Mouse (Mus musculus) cerebellum, postnatal 10 days (tissue): ENCODE results near the gene Smim4.

ENCODE experiments used
- DNase-seq, 2 experiments: peaks; one replicate each; pipeline ENCODE4 v3.0.0; 2021; ENCODE audit warnings: mixed read lengths in 2 of 2

The Smim4 gene

DNA sequence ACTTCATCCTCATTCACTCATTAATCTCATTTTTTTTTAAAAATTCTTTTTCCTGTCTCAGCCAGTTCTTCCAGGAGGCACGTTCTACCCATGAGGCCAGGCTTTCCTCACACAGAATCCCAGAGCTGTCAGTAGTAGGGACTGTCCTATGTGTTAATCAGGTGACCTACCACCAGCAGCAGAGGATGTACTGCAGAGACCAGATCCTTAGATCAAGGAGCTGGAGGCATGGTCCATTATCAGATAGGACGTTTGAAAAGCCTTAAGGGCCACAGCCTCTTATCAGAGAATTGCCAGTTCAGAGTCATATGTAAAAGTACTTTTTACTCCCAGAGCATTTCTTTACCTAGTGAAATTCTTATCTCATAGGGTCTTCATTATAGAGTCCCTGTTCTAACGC is 14.7 kb downstream of the Smim4 start:
- DNase-seq: no peak

DNA sequence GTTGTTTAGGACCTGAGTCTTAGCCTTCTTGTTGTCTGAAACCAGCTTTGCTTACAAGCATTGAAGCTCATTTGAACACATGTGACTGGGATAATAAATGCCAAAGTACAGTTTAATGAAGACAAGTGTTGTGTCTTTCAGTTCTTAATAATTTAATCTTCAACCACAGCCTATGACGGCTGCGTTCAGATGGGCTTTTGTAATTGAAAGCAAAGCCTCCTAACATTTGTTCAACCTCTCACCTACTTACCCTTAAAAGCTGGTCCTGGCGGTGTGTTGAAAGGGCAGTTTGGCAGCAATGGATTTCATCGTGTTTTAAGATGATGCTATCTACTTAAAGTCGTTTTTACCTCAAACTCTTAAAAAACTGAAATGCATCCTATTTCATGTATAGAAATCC is 16.6 kb downstream of the Smim4 start:
- no peak for DNase-seq

GRCm38 (mm10) chr14:31110613-31111012 is 18.1 kb downstream of the Smim4 start:
- DNase-seq: no peak

DNA sequence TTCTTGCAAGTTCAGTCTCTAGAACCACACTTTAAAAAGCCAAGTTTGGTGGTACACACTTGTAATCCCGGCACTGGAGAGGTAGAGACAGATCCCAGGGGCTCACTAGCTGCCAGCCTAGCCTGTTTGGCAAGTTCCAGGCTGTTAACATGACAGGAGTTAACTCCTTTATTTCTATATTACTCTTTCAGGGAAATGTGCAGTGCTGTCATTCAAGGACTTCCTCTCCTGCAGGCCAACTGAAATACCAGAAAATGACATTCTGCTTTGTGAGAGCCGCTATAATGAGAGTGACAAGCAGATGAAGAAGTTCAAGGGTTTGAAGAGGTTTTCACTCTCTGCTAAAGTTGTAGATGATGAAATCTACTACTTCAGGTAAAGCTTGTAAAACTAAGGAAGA is 23.6 kb downstream of the Smim4 start:
- no peak for DNase-seq

- no peak for DNase-seq
These were observed 38.8 kb downstream of the Smim4 start for GRCm38 (mm10) chr14:31089918-31090317.

GRCm38 (mm10) chr14:31088515-31088914 is 40.2 kb downstream of the Smim4 start:
- DNase-seq: no peak

DNA sequence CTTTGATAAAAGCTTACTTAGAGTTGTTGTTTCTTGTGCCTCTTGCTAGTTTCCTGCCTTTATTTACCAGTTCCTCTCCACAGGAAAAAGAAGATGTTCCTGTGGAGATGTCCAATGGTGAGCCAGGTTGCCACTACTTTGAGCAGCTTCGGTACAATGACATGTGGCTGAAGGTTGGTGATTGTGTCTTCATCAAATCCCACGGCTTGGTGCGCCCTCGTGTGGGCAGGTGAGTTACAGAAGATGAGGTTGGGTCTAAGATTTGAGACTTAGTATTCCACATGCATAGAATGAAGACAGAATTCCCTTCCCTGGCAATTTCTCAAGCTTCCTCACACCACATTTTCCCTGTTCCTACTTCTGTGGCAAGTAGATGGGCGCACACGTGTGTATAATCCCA is 41.3 kb downstream of the Smim4 start:
- DNase-seq: peak; percentile 7 to 10

GRCm38 (mm10) chr14:31081147-31081546 is 47.6 kb downstream of the Smim4 start:
- DNase-seq: peak; percentile 23 to 34

DNA sequence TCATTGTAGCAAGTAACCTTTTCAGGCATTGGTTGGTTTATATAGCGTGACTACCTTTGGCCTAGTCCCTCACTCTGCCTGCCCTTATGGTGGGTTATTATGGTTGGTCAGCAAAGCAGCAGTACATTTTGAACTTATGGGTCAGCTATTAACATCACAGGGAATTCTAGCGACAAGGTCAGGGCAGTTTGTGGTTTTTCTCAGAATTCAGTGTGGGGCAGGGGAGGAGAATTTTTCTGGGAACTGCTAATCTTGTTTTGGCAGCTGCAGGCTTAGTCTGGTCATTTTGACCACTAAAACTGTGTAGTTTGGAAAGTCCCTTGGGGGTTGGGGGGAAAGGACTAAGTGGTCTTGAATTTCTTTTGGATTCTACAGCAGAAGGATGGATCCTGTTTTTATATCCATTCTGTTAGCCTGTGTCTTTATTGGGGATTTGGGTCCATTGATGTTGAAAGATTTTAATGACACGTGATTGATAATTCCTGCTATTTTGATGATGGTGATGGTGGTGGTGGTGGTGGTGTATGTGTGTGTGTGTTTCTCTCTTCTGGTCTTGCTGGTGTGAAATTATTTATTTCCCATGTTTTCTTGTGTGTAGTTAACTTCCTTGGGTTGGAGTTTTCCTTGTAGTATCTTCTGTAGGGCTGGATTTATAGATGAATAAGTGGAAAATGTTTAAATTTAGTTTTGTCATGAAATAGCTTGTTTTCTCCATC is 49.3 kb downstream of the Smim4 start:
- DNase-seq: no peak

GRCm38 (mm10) chr14:31078597-31079208 is 50.1 kb downstream of the Smim4 start:
- DNase-seq: no peak

DNA sequence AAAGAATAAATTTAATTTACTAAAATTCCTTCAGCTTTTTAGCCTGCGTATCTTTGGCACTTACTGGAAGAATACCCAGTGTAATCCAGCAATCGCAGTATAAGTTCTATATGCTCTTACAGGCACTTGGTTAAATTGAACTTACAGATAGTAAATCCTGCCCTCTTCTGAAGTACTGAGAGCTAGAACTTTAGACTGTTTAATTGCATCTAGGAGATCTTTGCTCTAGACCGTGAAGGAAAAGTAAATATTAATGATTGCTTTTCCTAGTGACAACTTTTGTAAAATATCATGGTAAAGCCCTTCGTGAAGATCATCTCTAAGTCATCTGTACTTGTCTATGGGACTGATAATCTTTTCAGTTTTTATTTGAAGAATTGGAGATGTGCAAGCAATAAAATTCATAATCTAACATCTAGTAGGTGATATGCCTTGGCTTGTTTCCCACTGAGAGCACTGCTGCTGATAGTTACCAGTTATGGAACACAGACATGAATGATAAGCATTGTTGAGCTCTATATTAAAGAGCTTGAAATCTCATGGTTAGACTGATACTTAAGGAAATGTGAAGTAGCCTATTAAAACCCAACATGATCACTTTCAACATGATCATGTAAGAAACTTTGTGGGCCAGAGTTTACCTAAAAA is 59.5 kb downstream of the Smim4 start:
- DNase-seq: no peak

GRCm38 (mm10) chr14:31062277-31062676 is 66.5 kb downstream of the Smim4 start:
- DNase-seq: peak; percentile 12 to 13

GRCm38 (mm10) chr14:31045817-31046216 is 82.9 kb downstream of the Smim4 start:
- DNase-seq: no peak

DNA sequence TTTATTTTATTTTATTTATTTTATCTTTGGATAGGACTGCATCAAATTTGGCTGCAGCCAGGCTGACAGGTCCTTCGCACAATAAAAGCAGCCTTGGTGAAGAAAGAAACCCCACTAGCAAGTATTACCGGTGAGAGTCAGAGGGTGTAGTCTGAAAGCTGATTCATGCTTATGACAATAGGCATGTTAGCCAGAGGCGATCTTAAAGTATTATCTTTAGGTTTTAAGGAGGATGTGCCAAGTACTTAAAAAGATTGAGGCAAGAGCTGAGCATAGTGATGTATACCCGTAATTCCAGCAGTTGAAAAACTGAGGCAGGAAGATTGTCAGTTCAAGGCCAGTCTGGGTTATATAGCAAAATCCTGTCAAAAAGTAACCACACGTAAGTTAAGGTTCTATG is 83.5 kb downstream of the Smim4 start:
- no peak for DNase-seq
